Mouse (Mus musculus) hindbrain, embryonic 15.5 days (tissue): ENCODE data around the gene Slc24a1. TPM values are rescaled to one million over a fixed set of nuclear protein-coding genes. Genes with fewer than 3 reads are reported as not detected.

ENCODE experiments used
- ATAC-seq: fragments of 200-750 bp; cut with Nextera tagmentation; 2 replicates; pipeline ENCODE4 v1.8.0; 2017; ENCODE audit warnings: low read depth, moderate number of reproducible peaks, moderate TSS enrichment; ENCODE audit not compliant: low FRiP score
- H3K27ac ChIP-seq: fragments of 300-500 bp; sonication (generic); replicated peaks from 2 replicates; pipeline ENCODE4 v1.5.1; 2015; ENCODE audit warnings: mild to moderate bottlenecking, inconsistent platforms
- H3K27me3 ChIP-seq: fragments of 300-500 bp; sonication (generic); 2 replicates; pipeline ENCODE4 v1.6.1; 2015; ENCODE audit warnings: control low read depth, inconsistent platforms
- H3K36me3 ChIP-seq: fragments of 300-500 bp; sonication (generic); 2 replicates; pipeline ENCODE4 v1.6.1; 2015; ENCODE audit warnings: control low read depth, inconsistent platforms
- H3K4me1 ChIP-seq: fragments of 300-500 bp; sonication (generic); replicated peaks from 2 replicates; pipeline ENCODE4 v1.6.1; 2015; ENCODE audit warnings: control low read depth, inconsistent platforms
- H3K4me2 ChIP-seq: fragments of 300-500 bp; sonication (generic); 2 replicates; pipeline ENCODE4 v1.6.1; 2015; ENCODE audit warnings: moderate library complexity, mild to moderate bottlenecking, inconsistent platforms
- H3K4me3 ChIP-seq: fragments of 300-500 bp; sonication (generic); 2 replicates; pipeline ENCODE4 v1.5.1; 2015; ENCODE audit warnings: mild to moderate bottlenecking, inconsistent platforms
- H3K9ac ChIP-seq: fragments of 300-500 bp; sonication (generic); 2 replicates; pipeline ENCODE4 v1.6.1; 2015; ENCODE audit warnings: inconsistent platforms
- H3K9me3 ChIP-seq: fragments of 300-500 bp; sonication (generic); 2 replicates; pipeline ENCODE4 v1.6.1; 2016; ENCODE audit warnings: control low read depth, inconsistent platforms
- WGBS: fragments of 180-500 bp; shearing (Covaris S2); methylation state at CpG from one replicate; pipeline ENCODE4 v1.1.7; 2015; 5-methylcytosine and 5-hydroxymethylcytosine counted together
- microRNA-seq: library from miRNA; unstranded; fragments of <30 nt; microRNA quantifications from one replicate; pipeline ENCODE4, GENCODE M21; 2016
- polyA plus RNA-seq: library from polyadenylated mRNA; unstranded; fragments of >200 nt; fragmentation: Nextera tagmentation; extraction: Ambion mirVana; gene quantifications from 2 replicates; pipeline ENCODE4 v1.2.1, GENCODE M21; 2015

The Slc24a1 gene
- polyA plus RNA-seq, 1 experiment from 2014 or later, result 0.10 TPM

GRCm38 (mm10) chr9:64903386-64903785 lies 48.0 kb downstream of the Slc24a1 start:
- no peak overlapping the region for H3K9ac ChIP-seq
- no peak overlapping the region for H3K4me3 ChIP-seq
- 65% methylated on average over 3 of the region's 3 CpGs for WGBS
- ATAC-seq, result no peak
- H3K4me1 ChIP-seq, result no peaks in the 10 kb centered on the region
- no peaks in the 10 kb centered on the region for H3K27me3 ChIP-seq
- no peak overlapping the region for H3K4me2 ChIP-seq
- peaks cover 44% of the 10 kb centered on the region for H3K36me3 ChIP-seq
- no peaks in the 10 kb centered on the region for H3K9me3 ChIP-seq
- no peak overlapping the region for H3K27ac ChIP-seq

- Histone ChIP-seq H3K9ac (no peak overlapping the region), H3K9me3 (no peaks in the 10 kb centered on the region), H3K4me2 (no peak overlapping the region), H3K4me1 (no peaks in the 10 kb centered on the region), H3K4me3 (no peak overlapping the region), H3K27ac (no peak overlapping the region), H3K27me3 (no peaks in the 10 kb centered on the region), H3K36me3 (peaks cover 49% of the 10 kb centered on the region)
- WGBS, result 53% methylated on average over 4 of the region's 4 CpGs
- ATAC-seq, result no peak
Observed at GRCm38 (mm10) chr9:64902866-64903265, 48.5 kb downstream of the Slc24a1 start.

GRCm38 (mm10) chr9:64896605-64897004 lies 54.8 kb downstream of the Slc24a1 start:
- H3K4me3 ChIP-seq, result no peak overlapping the region
- H3K4me2 ChIP-seq, result no peak overlapping the region
- no peaks in the 10 kb centered on the region for H3K27me3 ChIP-seq
- H3K36me3 ChIP-seq, result peaks cover 47% of the 10 kb centered on the region
- ATAC-seq, result no peak
- no peaks in the 10 kb centered on the region for H3K9me3 ChIP-seq
- 87% methylated on average over 10 of the region's 10 CpGs for WGBS
- no peak overlapping the region for H3K9ac ChIP-seq
- no peak overlapping the region for H3K27ac ChIP-seq
- H3K4me1 ChIP-seq, result no peaks in the 10 kb centered on the region

- 83% methylated on average over 5 of the region's 5 CpGs for WGBS
- Histone ChIP-seq H3K4me3 (no peak overlapping the region), H3K9ac (no peak overlapping the region), H3K4me1 (no peaks in the 10 kb centered on the region), H3K27ac (no peak overlapping the region), H3K36me3 (peaks cover 14% of the 10 kb centered on the region), H3K4me2 (no peak overlapping the region), H3K9me3 (no peaks in the 10 kb centered on the region), H3K27me3 (no peaks in the 10 kb centered on the region)
- ATAC-seq, result no peak
Observed at GRCm38 (mm10) chr9:64886008-64886407, 65.4 kb downstream of the Slc24a1 start.

Small RNA genes lying within 50 kb of the gene (microRNA-seq; reads per million reads assigned to microRNA genes)
- not detected for gene Gm25640

Other genes starting within 250 kb of the Slc24a1 start
- gene Rab11a, start 213.8 kb downstream of the Slc24a1 start, polyA plus RNA-seq, result 403 and 404 TPM in 2 replicates
- gene Dennd4a, start 140.3 kb downstream of the Slc24a1 start, polyA plus RNA-seq, result 10.9 and 11.1 TPM in 2 replicates
- gene Ints14, start 9.3 kb upstream of the Slc24a1 start, polyA plus RNA-seq, result 33.3 and 35.8 TPM in 2 replicates
- 219 and 223 TPM in 2 replicates for gene Hacd3, start 70.1 kb upstream of the Slc24a1 start, polyA plus RNA-seq
- 39.5 and 39.6 TPM in 2 replicates for gene Dpp8, start 80.8 kb upstream of the Slc24a1 start, polyA plus RNA-seq
- 17.3 and 17.4 TPM in 2 replicates for gene Igdcc4, start 149.9 kb upstream of the Slc24a1 start, polyA plus RNA-seq
- gene Igdcc3, start 189.6 kb upstream of the Slc24a1 start, polyA plus RNA-seq, result 9.9 and 10.9 TPM in 2 replicates
- gene Parp16, start 243.7 kb upstream of the Slc24a1 start, polyA plus RNA-seq, result 6.7 and 8.1 TPM in 2 replicates